Mouse (Mus musculus) right cerebral cortex, postnatal 36 days (tissue): ENCODE measurements at regions not wholly inside any gene's neighbourhood (a gene's known extent, or its start where the extent isn't known, plus 50 kb on each side); places are given as distances from the start of the nearest gene placed in this dataset.

Experiments
- DNase-seq, 2 experiments: peaks; one replicate each; pipeline ENCODE4 v3.0.0; 2022; ENCODE audit warnings: low spot score in 2 of 2, mixed read lengths in 1 of 2

GRCm38 (mm10) chr2:171676083-171676482, 367.2 kb downstream of the Cbln4 start:
- DNase-seq = peak in 1 of 2 experiments; percentile 4

GRCm38 (mm10) chr2:171675411-171675810, 367.9 kb downstream of the Cbln4 start:
- DNase-seq = no peak

- no peak for DNase-seq
These were observed 372.2 kb downstream of the Cbln4 start for GRCm38 (mm10) chr2:171670945-171671547.

GRCm38 (mm10) chr2:171668791-171669645, 374.2 kb downstream of the Cbln4 start:
- DNase-seq = no peak

GRCm38 (mm10) chr2:171662571-171662970, 380.7 kb downstream of the Cbln4 start:
- no peak for DNase-seq

- DNase-seq = no peak
These were observed 381.3 kb downstream of the Cbln4 start for GRCm38 (mm10) chr2:171661896-171662511.

GRCm38 (mm10) chr2:171657125-171657524, 386.1 kb downstream of the Cbln4 start:
- no peak for DNase-seq

GRCm38 (mm10) chr2:171641730-171642129, 401.5 kb downstream of the Cbln4 start:
- peak in 1 of 2 experiments; percentile 2 for DNase-seq

GRCm38 (mm10) chr2:171640478-171640877, 402.8 kb downstream of the Cbln4 start:
- DNase-seq = no peak

- no peak for DNase-seq
These were observed 404.3 kb downstream of the Cbln4 start for GRCm38 (mm10) chr2:171638931-171639330.

GRCm38 (mm10) chr2:171636837-171637236, 406.4 kb downstream of the Cbln4 start:
- DNase-seq = no peak

GRCm38 (mm10) chr2:171633355-171634097, 409.7 kb downstream of the Cbln4 start:
- DNase-seq = no peak

- DNase-seq = no peak
These were observed 413.1 kb downstream of the Cbln4 start for GRCm38 (mm10) chr2:171630101-171630715.

GRCm38 (mm10) chr2:171628182-171628850, 414.9 kb downstream of the Cbln4 start:
- no peak for DNase-seq

GRCm38 (mm10) chr2:171620668-171621067, 422.6 kb downstream of the Cbln4 start:
- DNase-seq = no peak

GRCm38 (mm10) chr2:171620253-171620652, 423.0 kb downstream of the Cbln4 start:
- no peak for DNase-seq

- no peak for DNase-seq
These were observed 424.5 kb downstream of the Cbln4 start for GRCm38 (mm10) chr2:171618771-171619170.

- no peak for DNase-seq
These were observed 424.9 kb downstream of the Cbln4 start for GRCm38 (mm10) chr2:171618333-171618732.

- DNase-seq = no peak
These were observed 427.8 kb downstream of the Cbln4 start for GRCm38 (mm10) chr2:171615462-171615861.

GRCm38 (mm10) chr2:171605064-171605463, 438.2 kb downstream of the Cbln4 start:
- DNase-seq = no peak

GRCm38 (mm10) chr2:171595240-171595639, 448.0 kb downstream of the Cbln4 start:
- no peak for DNase-seq
